Mouse (Mus musculus) heart, postnatal 0 days (tissue): ENCODE data around the gene Bckdha.

Experiments used
- CTCF ChIP-seq: IDR thresholded peaks from 2 replicates; pipeline ENCODE4 v1.5.1; 2016; ENCODE audit warnings: antibody characterized with exemption, control low read depth, low read depth
- EP300 ChIP-seq: IDR thresholded peaks from 2 replicates; pipeline ENCODE4 v1.6.1; 2016; ENCODE audit warnings: antibody characterized with exemption, low read depth

DNA sequence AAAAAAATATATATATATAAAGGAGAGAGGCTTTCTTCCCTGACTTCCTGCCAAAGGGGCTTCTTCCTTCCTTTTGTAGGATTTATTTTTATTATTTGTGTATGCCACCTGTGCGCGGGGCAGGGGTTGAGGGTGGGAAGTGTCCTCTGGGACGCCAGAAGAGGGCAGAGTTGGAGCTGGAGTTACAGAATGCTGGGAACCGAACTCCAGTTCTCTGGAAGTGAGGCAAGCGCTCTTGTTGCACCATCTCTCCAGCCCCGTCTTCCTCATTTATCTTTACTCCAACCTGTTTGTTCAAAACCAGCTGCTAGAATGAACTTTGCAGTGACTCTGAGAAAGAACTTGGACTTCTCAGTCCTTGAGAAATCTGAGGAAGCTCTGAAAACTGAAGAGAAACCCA lies 21.2 kb upstream of the Bckdha start:
- TF ChIP-seq CTCF (no peak; the same call in 1 of the 2 replicates), EP300 (no peak)
